Mouse (Mus musculus): Measurements from ENCODE around the gene Dbp.

DNA sequence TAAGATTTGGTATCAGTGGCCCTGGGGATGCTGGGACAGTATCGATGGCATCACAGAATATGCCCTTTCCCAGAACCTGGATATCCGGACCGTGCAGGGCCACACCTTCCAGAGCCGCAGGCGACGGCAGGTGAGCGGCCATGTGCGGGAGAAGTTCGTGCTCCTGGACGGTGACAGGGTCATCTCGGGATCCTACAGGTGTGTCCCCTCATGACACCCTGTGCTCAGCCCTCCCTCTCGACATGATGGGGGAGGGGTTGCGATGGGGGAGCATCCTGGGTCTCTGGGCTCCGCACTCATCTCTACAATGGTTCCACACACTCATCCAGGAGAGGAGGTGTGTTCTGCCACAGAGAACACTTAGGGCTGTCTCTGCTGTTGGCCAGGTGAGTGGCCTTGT is 18.9 kb downstream of the Dbp start:
- TF ChIP-seq POLR2A (IDR thresholded peaks at IDR 0.05; ENCODE audit: low read depth, low read length) = no peak
- no peak for TF ChIP-seq CTCF (IDR thresholded peaks at IDR 0.05; ENCODE audit: extremely low read depth, insufficient read depth, insufficient read length, insufficient replicate concordance)
